Mouse (Mus musculus) forelimb bud, embryonic 11.5 days (tissue): ENCODE data around the gene Tmprss4.

Experiments
- DNase-seq: peaks from one replicate; pipeline ENCODE4 v3.0.0-alpha.2; 2012; ENCODE audit warnings: low read depth, low spot score

Tmprss4 gene

DNA sequence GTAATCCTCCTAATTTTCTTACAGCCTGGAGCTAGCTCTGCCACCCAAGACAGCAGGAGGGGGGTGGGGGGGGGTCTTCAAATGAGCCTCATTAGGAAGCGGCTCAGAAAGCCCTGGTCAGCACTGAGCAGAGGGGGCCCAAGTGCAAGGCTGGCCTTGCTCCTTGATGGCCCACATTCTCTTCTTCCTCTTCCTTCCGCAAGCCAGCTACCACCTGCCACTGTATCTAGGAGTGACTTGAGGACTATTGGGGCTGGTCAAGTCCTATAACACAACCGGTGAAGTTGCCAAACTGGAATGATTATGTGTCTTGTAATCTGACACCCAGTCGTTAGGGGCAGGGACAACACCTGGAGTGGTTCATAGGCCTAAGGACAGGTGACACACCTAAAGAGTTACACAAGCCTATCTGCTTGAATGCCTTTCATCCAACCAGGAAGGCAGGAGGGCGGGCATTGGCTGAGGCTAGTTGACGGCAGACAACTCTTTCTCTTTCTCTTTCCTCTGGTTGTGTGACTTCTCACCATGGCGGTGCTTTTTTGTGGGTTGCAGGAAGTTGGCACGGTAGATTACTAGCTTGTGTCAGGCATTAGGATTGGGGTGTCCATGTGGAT, at the start of gene Tmprss4:
TSS of gene Tmprss4 (minus strand) at position 296 of the 614 bp plus-strand sequence.
- DNase-seq = peak; percentile 8

DNA sequence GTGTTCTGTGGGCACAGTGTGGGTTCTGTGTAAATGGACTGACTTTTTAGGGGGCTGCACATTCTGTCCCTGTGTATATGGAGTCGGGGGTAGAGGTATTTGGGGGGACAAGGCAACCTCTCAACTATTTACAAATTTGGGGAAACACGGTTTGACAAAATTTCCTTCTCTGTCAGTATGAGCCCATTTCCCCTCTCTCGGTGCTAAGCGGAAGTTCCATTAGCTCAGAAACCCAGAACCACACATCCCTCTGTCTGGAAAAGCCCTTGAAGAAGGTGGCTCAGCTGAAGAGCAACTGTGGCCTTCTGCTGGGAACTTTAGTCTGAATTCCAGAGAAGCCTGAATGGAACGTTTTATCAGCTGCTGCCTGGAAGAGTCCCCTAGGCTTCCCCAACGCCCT, 48.5 kb upstream of the Tmprss4 start:
- no peak for DNase-seq

DNA sequence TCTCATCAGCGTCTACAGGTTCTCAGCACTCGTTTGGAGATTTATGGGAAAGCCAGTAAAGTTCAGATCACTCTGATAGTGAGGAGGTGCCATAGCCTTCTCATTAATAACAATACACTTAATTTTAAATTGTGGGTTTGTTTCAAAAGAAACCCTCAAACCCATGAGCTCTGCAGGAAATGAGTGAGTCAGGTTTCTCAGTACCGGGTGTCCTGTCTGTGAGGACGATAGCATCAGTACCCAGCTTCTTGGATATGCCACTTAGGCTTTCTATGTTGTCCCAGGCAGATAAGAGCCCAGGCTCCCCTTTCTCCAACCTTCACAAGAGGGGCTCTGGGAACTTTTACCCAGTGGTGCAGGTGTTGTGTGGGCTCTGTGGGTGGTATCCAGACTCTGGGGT, 48.1 kb upstream of the Tmprss4 start:
- DNase-seq = no peak

DNA sequence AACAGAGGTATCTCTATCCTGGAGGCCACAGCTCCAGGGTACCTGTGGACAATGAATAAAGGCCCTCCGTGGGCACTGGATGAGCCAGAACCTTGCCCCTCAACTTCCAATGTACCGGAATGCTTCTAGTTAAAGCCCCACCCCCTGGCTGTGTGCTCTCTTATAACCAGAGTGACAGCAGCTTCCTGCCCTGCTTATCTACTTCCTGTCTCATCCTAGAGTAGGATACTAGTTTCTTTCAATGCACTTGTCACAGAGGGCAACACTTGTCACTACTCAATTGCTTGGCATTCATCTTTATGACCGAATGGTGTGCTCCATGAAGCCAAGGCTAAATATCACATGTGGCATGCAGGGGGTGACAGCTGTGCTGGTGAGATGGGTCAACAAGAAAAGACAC, 47.4 kb upstream of the Tmprss4 start:
- no peak for DNase-seq

DNA sequence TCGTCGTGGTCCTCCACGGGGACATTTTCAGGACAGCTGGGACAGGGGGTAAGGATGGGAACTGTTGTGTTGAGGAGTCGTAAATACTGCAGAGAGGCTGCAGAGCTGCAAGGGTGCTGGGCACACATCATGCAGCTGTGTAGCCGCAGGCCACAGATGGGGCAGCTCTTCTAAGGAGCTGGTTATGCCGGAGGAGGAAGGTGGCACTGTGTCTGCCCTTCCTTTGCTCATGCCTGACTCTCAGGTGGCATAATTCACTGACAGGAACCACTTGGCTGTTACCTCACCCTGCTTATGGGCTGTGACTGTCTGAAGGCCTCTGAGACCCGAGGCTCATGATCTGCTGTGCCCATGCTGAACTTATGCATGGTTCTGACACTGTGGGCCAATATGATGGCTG, 46.4 kb upstream of the Tmprss4 start:
- DNase-seq = no peak

DNA sequence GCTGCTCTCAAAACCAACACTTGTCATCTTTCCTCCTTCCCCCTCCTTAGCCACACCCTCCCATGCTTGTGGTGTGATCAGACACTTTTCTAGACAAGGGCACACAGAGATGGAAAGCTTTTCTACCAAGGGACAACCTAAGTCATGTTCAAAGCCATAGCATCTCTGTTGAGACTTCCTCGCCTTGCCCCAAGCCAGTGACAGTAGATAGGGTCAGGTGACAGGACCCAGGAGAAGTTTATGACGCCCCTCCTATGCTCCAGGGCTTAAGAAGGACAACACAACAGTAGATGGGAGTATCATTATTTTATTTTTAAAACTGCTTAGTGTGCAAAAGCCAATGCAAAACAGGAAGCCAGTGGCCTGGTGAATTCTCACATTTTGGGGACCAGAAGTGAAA, 43.6 kb upstream of the Tmprss4 start:
- DNase-seq = no peak

DNA sequence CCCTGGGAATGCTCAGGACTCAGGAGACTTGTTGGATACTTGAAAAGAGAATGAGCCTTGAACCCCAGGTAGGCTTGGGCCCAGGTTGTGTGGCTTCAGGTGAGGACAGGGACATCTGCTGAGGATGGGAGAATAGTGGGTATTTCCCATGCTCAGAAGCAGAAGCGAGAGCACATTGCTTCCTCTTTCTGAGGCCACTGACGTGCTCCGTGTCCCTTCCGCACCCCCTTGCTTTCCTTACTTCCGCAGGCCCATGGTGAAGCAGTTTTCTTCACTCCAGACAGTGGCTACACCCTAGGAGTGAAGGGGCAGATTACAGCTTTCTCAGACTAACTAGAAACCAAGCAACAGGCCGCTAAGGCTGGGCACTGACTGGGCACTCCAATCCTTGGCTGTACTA, 42.2 kb upstream of the Tmprss4 start:
- DNase-seq = no peak

DNA sequence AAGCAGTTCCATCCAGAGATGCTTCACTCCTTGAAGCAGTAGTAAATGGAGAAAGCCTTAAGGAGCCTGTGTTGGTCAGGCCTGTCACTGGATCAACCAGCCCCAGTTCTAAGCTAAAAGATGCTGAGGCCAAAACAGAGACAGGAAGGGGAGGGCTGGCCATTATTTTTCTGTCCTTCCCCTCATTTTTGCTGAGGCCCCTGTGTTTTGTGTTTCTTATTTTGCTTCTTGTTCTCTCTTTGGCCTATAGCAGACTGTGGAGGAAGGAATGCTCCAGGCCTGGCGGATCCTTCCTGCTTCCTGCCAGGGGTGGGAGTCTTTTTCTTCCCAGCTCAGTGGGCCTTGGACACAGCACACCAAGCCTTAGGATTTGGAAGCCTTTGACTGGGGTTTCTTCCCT, 41.5 kb upstream of the Tmprss4 start:
- no peak for DNase-seq

DNA sequence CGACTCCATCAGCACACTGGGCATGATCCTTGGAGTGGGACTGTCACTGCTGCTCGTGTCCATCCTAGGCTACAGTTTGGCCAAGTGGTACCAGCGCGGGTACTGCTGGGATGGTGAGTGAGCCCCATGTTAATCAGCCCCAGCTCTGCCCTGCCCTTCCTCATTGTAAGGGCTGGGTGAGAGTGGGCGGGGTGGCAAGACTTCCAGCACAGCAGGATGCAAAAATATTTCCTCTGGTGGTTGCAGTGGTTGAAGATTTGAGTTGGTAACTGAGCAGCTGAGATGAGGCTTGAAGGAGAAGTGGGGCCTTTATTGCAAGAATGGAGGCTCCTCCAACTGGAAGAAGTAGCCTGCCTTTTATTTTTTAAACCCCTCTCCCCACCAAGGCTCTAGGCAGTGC, 37.5 kb upstream of the Tmprss4 start:
- DNase-seq = no peak

DNA sequence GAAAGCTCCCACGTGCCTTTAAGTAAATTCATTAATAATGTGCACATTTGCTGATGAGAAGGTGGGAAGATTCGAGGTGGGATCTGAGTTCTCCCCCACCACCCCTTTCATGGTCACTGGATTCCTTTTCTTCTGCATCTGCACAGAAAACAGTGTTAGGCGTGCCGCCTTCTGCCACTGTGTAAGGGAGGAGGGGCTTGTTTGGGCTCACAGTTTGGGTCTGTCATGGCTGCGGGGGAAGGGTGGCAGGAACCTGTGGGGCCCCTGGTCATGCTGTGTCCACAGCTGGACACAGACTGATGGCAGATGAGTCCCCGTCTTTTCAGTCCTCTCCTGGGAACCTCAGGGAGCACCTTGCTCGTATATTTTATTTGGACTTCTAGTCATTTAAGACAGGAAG, 32.9 kb upstream of the Tmprss4 start:
- DNase-seq = no peak

DNA sequence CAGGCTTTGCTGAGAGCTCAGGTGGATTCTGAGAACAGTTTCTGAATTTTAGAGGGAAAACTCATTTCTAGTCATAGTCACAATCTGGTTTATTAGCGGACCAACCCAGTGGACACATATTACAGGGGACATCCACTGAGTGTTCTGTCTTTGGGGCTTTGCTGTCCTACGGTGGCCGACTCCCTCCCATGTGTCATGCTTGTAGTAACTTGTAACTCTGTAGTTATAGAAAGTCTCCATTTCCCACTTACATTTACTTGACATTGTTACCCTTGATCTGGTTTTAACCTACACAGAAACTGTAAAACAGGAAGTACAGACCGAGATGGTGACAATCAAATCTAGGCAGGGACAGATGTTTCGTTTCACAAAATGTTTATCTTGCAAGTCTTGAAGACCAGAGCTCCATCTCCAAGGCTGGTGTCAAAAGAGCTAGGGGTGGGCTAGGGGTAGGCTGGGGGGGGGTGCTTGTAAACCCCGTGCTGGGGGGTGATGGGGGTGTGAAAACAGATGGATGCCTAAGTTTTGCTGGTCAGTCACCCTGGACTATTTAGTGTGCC, 31.9 kb upstream of the Tmprss4 start:
- no peak for DNase-seq

DNA sequence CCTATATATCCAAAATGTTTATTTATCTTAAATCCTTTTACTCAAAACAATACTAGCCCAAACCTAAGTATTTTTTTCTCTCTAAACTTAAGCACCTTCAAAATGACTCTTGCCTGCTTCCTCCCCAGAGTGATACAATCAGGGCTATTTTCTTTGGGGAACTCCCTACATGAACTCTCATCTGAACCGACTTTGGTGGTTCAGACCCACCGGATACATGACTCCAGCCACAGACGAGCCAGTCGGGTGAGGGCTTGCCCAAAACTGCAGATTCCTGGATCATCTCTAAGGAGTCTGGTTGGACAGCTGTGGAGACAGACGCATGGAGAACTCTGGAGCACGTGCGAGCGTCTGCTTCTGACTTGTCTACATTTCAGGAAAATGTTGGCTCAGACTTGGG, 25.5 kb upstream of the Tmprss4 start:
- no peak for DNase-seq

DNA sequence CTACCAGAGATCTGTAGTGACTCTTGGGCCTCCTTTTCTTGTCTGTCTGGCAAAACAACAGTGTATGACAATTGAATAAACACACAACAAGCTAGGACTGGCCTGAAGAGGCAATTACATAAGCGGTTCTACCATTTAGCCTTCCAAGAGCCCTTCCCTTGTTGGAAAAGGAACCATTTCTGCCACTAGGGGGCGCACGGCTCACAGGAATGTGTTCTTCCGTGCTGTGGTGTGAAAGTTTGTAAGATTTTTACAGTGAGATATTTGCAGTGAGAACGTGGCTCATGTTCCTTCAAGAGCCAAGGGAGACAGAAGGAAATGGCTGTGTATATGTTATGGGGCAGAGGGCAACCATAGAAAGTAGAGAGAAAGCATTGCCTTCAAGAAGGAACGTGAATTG, 17.7 kb upstream of the Tmprss4 start:
- peak; percentile 85 for DNase-seq

DNA sequence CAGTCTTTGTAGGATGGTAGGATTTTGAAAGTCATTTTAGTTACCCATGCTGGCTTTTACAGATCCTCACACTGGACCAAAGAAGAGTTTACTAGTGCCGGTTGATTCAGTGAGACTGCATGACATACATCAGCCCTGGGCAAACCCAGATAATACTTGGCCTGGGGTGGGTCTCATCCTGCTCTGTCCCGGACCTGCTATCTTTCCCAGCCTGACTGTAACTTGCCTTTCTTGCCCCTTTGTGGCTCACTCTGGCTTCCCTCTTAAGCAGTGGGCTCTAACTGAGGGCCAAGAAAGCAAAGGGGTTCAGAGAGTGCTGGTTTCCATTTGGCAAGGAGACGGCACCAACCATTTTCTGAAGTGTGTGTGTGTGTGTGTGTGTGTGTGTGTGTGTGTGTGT, 15.8 kb upstream of the Tmprss4 start:
- DNase-seq = no peak

DNA sequence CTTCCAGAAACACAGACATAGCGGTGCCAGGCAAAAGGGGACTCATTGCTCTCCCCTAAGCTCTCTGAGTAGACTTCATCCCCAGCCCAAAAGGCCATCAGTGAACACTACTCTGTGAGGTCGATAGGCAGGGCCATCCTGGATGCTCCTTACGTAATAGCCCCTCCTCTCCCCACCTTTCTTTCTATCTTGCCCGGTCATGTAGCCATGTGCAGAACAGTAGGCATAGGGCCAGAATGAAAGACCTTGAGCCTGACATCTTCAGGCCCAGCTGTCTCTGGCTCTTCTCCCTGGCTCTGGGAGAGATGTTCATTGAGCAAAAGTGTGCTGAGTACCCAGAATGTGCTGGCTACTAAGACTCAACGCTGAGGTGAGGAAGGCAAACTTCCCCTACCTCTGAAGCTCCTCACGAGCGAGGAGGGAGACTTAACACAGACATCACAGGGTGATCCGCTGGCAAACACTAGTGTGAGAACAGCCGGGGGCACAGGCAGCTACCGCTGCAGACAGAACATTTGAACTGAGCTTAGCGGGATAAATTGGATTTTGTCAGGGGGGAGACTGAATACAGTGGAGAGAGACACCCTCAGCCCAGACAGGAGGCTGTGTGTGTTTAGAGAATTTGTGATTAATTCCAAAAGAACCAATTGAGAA, 11.8 kb upstream of the Tmprss4 start:
- DNase-seq = no peak

DNA sequence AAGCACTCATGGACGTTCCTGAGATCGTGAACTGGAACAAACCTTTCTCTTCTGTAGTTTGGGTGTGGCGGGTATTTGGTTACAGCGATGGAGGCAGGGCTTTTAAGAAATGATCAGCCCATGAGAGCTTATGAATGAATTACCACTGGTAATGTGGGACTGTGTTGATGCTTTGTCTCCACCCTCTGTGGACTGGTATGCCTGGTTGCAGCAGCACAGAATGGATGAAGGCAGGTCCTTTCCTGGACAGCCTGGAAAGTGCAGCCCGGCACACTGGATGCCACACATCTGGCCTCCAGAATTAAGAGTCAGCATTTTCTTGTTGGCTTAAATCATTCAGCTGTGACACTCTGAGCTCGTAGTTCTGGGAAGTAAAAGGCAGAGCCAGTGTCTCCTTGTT, 8.1 kb upstream of the Tmprss4 start:
- DNase-seq = no peak

DNA sequence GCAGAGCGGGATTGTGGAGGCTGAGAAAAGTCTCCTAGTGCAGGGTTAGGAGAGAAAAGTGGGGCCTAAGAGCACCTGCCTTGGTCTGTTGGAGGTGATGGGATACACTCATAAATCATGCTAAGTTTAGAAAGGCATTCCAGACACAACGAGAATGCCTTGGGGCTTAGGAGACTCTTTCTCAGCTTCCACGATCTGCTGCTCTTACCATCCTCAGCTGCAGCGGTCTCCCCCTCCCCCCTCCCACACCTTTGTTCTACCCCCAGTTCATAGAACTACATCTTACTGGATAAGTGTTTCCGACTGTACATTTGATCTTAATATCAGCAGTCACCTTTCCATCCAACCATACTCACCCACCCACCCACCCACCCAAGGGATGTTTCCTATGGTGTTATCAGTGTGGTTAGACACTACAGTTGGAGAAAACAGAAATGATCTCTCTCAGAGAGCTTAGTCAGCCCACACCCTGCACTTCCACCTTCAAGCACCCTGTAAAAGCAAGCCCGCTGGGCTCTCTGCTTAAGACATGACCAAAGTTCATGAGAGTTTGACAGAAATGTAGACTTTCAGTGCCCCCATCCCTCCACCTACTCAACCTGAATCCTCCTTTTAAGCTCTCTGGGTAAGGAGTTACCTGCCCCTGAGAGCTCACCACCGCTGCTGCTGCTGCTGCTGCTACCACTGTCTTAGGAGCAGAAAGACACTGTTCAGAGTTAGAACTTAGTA, 3.3 kb upstream of the Tmprss4 start:
- no peak for DNase-seq

DNA sequence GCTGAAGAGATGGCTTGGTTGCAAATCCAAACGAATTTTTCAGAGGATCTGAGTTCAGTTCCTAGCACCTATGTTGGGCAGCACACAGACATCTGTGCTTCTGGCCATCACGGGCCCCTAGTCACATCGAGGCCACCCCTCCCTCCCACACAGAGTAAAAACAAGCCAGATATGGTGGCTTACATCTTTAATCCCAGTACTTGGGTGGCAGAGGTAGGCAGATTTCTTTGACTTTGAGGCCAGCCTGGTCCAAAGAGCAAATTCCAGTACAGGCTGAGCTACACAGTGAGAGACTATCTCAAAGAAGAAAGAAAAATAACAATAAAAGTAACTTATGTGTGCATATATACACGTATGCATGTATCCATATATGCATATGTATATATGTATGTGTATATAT, 2.2 kb upstream of the Tmprss4 start:
- no peak for DNase-seq

DNA sequence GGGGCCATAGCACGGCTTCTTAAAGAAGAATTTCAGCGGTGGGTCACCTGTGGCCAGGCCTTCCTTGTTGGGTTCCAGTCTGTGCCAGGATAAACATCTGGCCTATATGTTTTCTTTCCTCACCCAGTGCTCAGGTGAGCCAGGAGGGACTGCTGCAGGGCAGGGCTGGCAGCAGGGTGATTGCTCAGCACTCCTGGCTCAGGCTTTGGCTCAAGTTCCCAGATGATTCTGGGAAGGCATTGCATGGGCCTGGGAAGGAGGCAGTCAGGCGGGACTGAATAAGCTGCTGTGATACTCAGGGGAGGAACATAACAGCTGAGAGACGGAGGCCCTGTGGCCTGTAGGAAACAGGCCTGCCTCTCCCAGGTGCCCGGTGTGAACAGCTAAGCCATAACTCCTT, 1.3 kb upstream of the Tmprss4 start:
- DNase-seq = no peak

DNA sequence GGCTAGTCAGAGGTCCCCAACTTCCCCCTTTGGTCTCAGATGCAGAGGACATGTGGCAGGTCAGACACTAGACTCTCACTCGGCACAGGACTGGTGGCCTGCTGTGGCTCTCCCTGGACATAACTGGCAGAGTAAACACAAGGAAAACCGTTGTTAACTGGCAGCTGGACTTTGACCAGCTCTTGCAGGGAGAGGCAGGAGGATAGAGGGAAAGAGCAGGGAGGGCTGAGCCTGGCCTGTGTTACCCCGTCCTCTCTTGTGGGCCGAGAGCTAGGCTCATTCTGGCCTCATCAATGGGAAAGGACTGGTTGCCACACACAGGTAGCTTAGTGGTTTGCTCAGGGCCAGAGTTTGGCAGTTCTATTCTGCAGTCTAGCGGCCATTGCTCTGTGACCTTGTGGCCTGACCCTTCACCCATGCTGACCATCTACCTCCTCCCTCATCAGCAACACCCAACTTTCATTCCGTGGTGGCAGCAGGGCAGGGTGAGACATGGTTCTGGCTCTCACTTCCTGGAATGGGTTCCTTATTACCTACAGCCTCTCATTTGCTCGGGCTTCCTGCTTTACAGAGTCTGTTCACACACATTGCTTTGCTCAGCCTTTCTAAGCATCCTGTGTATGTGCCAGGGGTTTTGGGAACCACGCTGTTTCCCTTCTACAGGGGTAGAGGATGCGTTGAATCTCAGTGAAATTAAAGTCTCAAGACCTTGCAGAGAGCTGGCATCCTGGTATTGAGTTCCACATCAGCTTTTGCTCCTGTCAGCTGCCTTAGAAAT, 1.7 kb downstream of the Tmprss4 start:
- no peak for DNase-seq

DNA sequence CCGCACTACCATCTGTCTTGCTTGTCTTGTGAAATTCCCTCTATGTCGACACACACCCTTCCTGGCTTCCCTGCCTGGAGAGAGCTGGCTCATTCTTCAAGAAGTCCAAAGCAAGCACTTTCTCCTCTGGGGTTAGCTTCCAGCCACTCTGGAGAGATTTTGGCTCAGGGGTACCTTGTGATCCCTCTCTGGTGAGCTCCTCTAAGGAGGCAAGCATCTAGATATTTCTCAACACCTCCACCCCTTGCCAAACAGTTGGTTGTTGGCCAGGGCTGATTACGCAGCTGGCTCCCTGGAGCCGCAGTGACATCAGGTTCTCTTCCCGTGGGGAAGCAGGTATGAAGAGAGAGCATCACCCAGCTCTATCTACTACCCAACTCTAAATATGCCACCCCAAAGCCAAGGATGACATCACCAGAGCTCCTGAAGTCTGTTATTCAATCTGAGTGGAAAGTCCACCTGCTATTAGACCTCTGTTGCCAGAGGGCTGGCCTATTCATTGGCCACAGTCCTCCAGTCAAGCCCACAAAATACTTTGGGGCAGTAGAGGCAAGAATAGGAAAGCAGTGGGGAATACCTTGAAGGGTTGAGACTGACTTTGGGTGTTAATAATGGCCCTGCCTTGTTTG, 2.5 kb downstream of the Tmprss4 start:
- DNase-seq = no peak

DNA sequence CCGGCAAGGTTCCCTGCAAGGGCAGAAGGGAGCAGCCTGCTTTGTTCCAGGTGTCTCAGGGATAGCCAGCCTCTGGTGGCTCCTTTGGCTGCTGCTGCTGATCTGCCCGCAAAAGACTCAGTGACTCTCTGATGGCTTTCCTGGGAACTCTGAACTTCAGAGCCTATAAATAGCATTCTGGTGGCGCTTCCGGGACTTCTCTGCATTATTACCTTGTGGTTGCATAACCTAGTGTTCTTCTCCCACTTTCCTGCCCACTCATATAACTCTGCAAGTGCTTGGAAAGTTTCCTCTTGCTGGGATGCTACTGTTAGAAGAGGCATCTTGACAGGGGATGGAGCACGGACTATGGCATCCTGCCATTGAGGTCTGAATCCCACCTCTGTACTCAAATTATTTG, 6.3 kb downstream of the Tmprss4 start:
- no peak for DNase-seq
